Mouse (Mus musculus): ENCODE measurements around the gene Epp13. TPM values are rescaled to one million over a fixed set of nuclear protein-coding genes. Genes with fewer than 3 reads are reported as not detected.

The Epp13 gene
- not detected for total RNA-seq (2023)

GRCm38 (mm10) chr7:6252410-6252809, at the start of gene Epp13:
TSS of gene Epp13 (plus strand) at chr7:6252710.

GRCm38 (mm10) chr7:6221978-6222377, 30.5 kb upstream of the Epp13 start, which contains the start of gene Zscan5b:
TSS of gene Zscan5b (plus strand) at chr7:6222278.

DNA sequence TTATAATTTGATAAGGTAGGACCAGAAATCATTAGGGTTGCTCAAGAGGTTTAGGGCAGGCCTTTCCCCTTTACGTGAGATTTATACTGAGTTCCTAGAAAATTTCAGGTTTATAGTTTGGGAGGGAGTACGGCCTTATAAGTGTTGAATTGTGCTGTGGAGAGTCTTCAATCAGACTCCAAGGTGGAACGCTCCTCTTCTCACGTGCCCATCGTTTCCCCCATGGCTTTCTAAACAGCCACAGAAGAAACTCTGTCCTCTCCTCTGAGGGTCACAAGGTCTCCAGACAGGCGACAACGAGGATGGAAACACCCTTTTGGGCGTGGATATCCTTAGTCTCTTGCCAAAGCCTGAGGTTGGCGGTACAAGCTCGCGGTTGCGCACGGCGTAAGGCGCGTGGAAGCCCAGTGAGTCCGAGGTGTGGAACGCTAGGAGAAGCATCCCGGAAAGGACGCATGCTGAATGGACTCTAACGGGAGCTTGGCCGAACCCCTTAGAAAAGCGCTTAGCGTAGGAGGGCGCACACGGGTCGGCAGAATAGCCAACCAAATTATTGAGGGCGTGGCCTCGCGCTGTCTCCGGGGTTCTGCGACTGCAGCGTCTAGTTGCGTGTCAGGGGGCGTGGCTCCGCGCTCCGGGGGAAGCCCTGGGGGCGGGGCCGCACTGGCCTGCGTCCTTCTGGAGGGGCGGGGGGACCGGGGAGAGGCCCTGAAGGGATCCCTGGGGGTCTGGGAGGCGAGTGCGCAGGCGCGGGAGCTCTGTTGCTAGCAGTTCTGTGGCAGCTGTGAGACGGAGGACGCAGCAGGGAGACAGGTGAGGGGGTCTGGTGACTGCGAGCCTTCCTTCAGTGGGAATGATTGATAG, 33.6 kb downstream of the Epp13 start, which contains the start of gene Zfp667:
Gene Zfp667, plus strand, starts transcription at position 738 of the 864 bp plus-strand sequence.

DNA sequence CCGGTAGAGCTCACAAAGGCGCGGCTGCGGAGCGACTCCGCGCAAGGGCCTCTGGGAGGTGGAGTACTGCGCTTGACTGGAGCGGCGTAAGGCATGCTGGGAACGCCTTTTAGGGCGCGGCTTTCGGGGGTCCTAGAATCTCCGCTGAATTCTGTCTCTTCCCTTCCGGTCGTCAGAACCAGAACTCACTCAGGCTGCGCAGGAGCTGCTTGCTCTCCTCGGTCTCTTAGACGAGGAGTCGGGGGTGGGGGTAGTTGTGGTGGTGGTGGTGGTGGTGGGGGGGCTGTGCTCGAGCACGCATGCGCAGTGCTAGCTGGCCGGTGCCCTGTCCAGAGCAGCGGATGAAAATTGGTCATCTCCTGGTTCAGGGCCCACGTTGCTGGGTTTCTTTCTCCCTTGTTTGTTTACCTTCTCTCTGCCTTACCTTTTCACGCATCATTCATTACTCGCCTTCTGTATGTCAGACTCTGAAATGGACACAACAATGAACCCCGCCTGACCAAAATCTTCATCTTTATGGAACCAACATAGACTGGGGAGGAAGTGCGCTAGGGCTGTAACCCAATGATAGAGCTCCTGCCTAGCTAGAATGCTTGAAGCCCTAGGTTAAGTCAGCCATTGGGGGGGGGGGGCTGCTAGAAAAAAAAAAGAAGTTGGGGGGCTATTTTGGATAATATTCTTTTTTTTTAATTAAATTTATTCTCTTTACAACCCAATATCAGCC, 78.9 kb downstream of the Epp13 start, which contains the start of gene Zfp583:
Gene Zfp583, minus strand, starts transcription at position 53 of the 724 bp plus-strand sequence.

Other genes with a start within 250 kb of the Epp13 start
- gene Vmn1r65, start 241.7 kb upstream of the Epp13 start, total RNA-seq (2023), result not detected
- gene Nlrp4c, start 207.5 kb upstream of the Epp13 start, total RNA-seq (2023), result not detected
- 10 to 100 TPM; 26.3 to 35.3 TPM for gene Zfp787, start 96.7 kb upstream of the Epp13 start, total RNA-seq (2023)
- 10 to 100 TPM; 29.4 to 32.8 TPM for gene Zfp444, start 80.5 kb upstream of the Epp13 start, total RNA-seq (2023)
- gene Galp, start 55.6 kb upstream of the Epp13 start, total RNA-seq (2023), result not detected
- not detected for gene Zscan5b, start 30.4 kb upstream of the Epp13 start, total RNA-seq (2023)
- gene Zfp667, start 33.9 kb downstream of the Epp13 start, total RNA-seq (2023), result 1 to 10 TPM; 6.7 TPM
- 1 to 10 TPM; 2.0 to 2.7 TPM for gene Zfp583, start 78.6 kb downstream of the Epp13 start, total RNA-seq (2023)
- gene Gm3854, start 91.0 kb downstream of the Epp13 start, total RNA-seq (2023), result under 1 TPM; 0.50 to 0.55 TPM
- gene Zfp78, start 110.6 kb downstream of the Epp13 start, total RNA-seq (2023), result 1 to 10 TPM; 2.2 to 3.1 TPM
- gene Zfp28, start 130.6 kb downstream of the Epp13 start, total RNA-seq (2023), result 1 to 10 TPM; 5.5 to 7.0 TPM
- not detected for gene Smim17, start 146.0 kb downstream of the Epp13 start, total RNA-seq (2023)
- under 1 TPM; 0.15 to 0.18 TPM for gene Gm20715, start 157.6 kb downstream of the Epp13 start, total RNA-seq (2023)
- not detected for gene Olfr1344, start 186.0 kb downstream of the Epp13 start, total RNA-seq (2023)
- gene Olfr1336, start 203.5 kb downstream of the Epp13 start, total RNA-seq (2023), result not detected
- gene Olfr1346, start 214.4 kb downstream of the Epp13 start, total RNA-seq (2023), result not detected
- gene Olfr5, start 234.2 kb downstream of the Epp13 start, total RNA-seq (2023), result not detected
- gene Olfr1347, start 247.0 kb downstream of the Epp13 start, total RNA-seq (2023), result not detected